Mouse (Mus musculus): ENCODE results near the gene Dmrtc1b.
A peak's percentile ranks its signal among the peaks of the same experiment; 100 is the strongest.
"Not testable (repeated sequence)": the region's sequence is repeated elsewhere in the genome, so short reads cannot be mapped to it uniquely, and the experiment has no call there.

Dmrtc1b gene

GRCm38 (mm10) chrX:102707535-102707934, at the start of gene Dmrtc1b, which contains the start of gene Gm9112:
Gene Dmrtc1b (plus strand): TSS chrX:102707865.
Gene Gm9112 (minus strand): TSS chrX:102707635.
- not testable (repeated sequence) for DNase-seq (ENCODE audit: low spot score)

- DNase-seq (ENCODE audit: low spot score) = no peak
These were observed 47.0 kb upstream of the Dmrtc1b start for GRCm38 (mm10) chrX:102660712-102661111.

GRCm38 (mm10) chrX:102666641-102667040, 41.0 kb upstream of the Dmrtc1b start:
- no peak for DNase-seq (ENCODE audit: low spot score)

- not testable (repeated sequence) for DNase-seq (ENCODE audit: low spot score)
These were observed 23.0 kb upstream of the Dmrtc1b start for GRCm38 (mm10) chrX:102684706-102685105.

- DNase-seq (ENCODE audit: low spot score) = not testable (repeated sequence)
These were observed 20.8 kb upstream of the Dmrtc1b start, which contains the start of gene Gm3880 for GRCm38 (mm10) chrX:102686872-102687271. Gene Gm3880 (minus strand): TSS chrX:102686972.

- DNase-seq (ENCODE audit: low spot score) = not testable (repeated sequence)
These were observed 18.4 kb upstream of the Dmrtc1b start for GRCm38 (mm10) chrX:102689252-102689651.

- DNase-seq (ENCODE audit: low spot score) = peak; percentile 21
These were observed 7.0 kb upstream of the Dmrtc1b start for GRCm38 (mm10) chrX:102700636-102701035.

- DNase-seq (ENCODE audit: low spot score) = not testable (repeated sequence)
These were observed 16.6 kb downstream of the Dmrtc1b start for GRCm38 (mm10) chrX:102724226-102724625.
